Mouse (Mus musculus) small intestine, adult 2 months (tissue): Measurements from ENCODE around the gene Il1r1. TPM values are rescaled to one million over a fixed set of nuclear protein-coding genes. Genes with fewer than 3 reads are reported as not detected.

Experiments
- H3K27ac ChIP-seq: fragments of 200-500 bp; 2 replicates; pipeline ENCODE4 v1.5.1; 2012; ENCODE audit warnings: low read depth, low read length, control low read depth, inconsistent platforms; ENCODE audit not compliant: insufficient read depth
- H3K27me3 ChIP-seq: fragments of 200-500 bp; 2 replicates; pipeline ENCODE4 v1.6.1; 2012; ENCODE audit warnings: mild to moderate bottlenecking, moderate library complexity, low read length, inconsistent platforms; ENCODE audit not compliant: control insufficient read depth, insufficient read depth
- H3K36me3 ChIP-seq: fragments of 200-500 bp; 2 replicates; pipeline ENCODE4 v1.6.1; 2012; ENCODE audit warnings: mild to moderate bottlenecking, low read length, control low read depth, inconsistent platforms; ENCODE audit not compliant: control insufficient read depth, insufficient read depth
- H3K4me1 ChIP-seq: fragments of 200-500 bp; 2 replicates; pipeline ENCODE4 v1.6.1; 2012; ENCODE audit warnings: low read length, inconsistent platforms, mixed read lengths; ENCODE audit not compliant: control insufficient read depth, insufficient read depth, insufficient read length
- H3K4me3 ChIP-seq: fragments of 200-500 bp; 2 replicates; pipeline ENCODE4 v1.5.1; 2012; ENCODE audit warnings: low read depth, mild to moderate bottlenecking, control low read depth, inconsistent platforms, low read length, moderate library complexity
- CTCF ChIP-seq: fragments of 200-500 bp; IDR thresholded peaks from 2 replicates; pipeline ENCODE4 v1.5.1; 2012; ENCODE audit warnings: low read depth, mild to moderate bottlenecking, control low read depth, inconsistent platforms, low read length, moderate library complexity, mixed read lengths; ENCODE audit not compliant: insufficient replicate concordance, insufficient read length; ENCODE audit errors: extremely low read depth
- POLR2A ChIP-seq: fragments of 200-500 bp; IDR thresholded peaks from 2 replicates; pipeline ENCODE4 v1.6.1; 2012; ENCODE audit warnings: low read depth, mild to moderate bottlenecking, control low read depth, inconsistent platforms, low read length, moderate library complexity
- WGBS: fragments of 180-500 bp; shearing (Covaris S2); methylation state at CpG from one replicate; pipeline ENCODE4 v1.1.7; 2018; 5-methylcytosine and 5-hydroxymethylcytosine counted together
- polyA plus RNA-seq: library from polyadenylated mRNA; depleted of rRNA; stranded (reverse); fragments of >200 nt; gene quantifications from 2 replicates; pipeline ENCODE4 v1.2.3, GENCODE M21; 2012

Il1r1 gene
- polyA plus RNA-seq, 1 experiment: 2.8 TPM

DNA sequence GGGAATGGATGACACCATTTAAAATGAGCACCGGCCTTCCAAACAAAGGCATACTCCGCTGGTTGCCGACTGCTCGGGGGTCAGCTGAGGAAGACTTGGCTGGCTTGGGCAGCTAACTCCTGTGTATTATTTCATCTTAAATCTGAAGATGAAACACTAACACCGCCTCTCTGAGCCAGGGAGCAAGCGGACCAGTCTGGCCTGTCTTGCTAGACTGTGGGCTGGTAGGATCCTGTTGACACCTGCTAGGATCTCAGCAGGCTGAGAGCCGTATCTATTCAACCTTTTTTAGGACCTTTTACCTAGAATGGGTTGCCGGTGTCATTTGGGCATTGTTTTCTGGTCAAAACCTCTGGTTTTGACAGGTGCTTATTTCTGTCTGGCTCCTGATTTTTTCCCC, 92.8 kb downstream of the Il1r1 start:
- no peaks in the 10 kb centered on the region for H3K4me1 ChIP-seq
- H3K4me3 ChIP-seq: no peak overlapping the region
- TF ChIP-seq POLR2A: no peak
- TF ChIP-seq CTCF: no peak
- WGBS: 85% methylated on average over 8 of the region's 8 CpGs
- no peaks in the 10 kb centered on the region for H3K36me3 ChIP-seq
- H3K27ac ChIP-seq: no peak overlapping the region
- no peaks in the 10 kb centered on the region for H3K27me3 ChIP-seq

DNA sequence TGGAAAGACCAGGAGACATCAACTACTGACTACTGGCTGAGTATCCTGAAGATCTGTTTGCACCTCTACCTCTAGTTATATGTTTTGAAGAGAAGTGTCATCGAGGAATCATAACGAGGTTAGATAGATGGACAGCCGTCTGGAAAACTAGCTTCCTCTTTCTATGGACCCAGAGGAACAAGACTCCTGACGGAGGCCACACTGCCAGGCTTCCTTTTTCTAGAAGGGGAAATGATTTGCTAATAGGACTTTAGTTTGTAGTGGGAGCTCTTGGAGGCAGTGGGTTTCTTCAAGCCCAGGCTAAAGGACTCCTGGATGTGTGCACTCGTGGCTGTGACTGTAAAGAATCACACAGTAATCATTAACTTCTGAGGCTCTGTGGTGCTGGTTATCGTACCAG, 96.9 kb downstream of the Il1r1 start:
- Histone ChIP-seq H3K4me3 (no peak overlapping the region), H3K27ac (no peak overlapping the region), H3K27me3 (no peaks in the 10 kb centered on the region), H3K36me3 (no peaks in the 10 kb centered on the region), H3K4me1 (no peaks in the 10 kb centered on the region)
- 66% methylated on average over 6 of the region's 6 CpGs for WGBS
- TF ChIP-seq POLR2A (no peak), CTCF (no peak)

DNA sequence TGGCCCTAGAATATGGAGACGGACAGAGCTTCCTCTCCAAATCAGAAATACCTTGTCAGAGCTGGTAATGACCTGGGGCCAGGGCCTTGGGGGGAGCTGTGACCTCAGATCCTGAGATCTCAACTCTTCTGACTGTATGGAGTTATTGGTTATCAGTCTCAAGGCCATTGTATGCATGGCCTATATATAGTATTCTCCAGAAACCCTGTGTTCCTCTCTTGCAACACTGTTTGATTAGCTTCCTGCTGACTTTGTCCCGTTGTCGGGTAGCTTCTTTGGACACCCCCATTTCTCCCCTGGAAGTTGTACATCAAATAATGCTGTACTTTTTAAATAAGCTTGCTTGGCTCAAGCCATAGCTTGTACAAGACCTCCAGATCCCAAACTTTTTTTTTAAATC, 97.7 kb downstream of the Il1r1 start:
- TF ChIP-seq POLR2A: no peak
- TF ChIP-seq CTCF: no peak
- no peaks in the 10 kb centered on the region for H3K27me3 ChIP-seq
- H3K27ac ChIP-seq: no peak overlapping the region
- WGBS: 80% methylated on average over 3 of the region's 3 CpGs
- no peak overlapping the region for H3K4me3 ChIP-seq
- H3K4me1 ChIP-seq: no peaks in the 10 kb centered on the region
- H3K36me3 ChIP-seq: no peaks in the 10 kb centered on the region

DNA sequence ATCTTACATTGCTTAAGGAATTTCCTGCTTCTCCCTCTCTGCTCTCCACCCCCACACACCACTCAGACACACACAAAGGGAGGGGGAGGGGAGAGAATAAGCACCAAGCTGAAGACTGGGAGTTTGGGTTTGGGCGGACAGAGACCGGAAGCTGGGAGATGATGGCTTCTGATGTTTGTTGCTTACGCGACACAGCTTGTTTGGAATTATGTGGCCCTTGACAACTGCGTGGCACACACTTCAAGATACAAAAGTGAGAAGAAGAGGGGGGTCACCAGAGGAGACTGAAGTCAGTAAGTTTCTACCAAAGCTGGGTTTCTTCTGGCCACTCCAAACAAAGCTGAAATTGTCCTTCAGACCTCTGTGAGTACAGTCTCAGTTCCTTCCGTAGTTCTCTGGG, 99.6 kb downstream of the Il1r1 start, which contains the start of gene Il1rl2:
Il1rl2 (plus strand) TSS at position 154 of the 400 bp plus-strand sequence.
- no peaks in the 10 kb centered on the region for H3K36me3 ChIP-seq
- H3K4me1 ChIP-seq: no peaks in the 10 kb centered on the region
- H3K27me3 ChIP-seq: no peaks in the 10 kb centered on the region
- peak within 1 kb of the TSS; percentile 43 for H3K4me3 ChIP-seq
- no peak for TF ChIP-seq POLR2A
- TF ChIP-seq CTCF: no peak
- WGBS: 51% methylated on average over 6 of the region's 6 CpGs
- H3K27ac ChIP-seq: 0 out of 2 replicates have a peak within 1 kb of the TSS, but pooled peaks have one; percentile 13

GRCm38 (mm10) chr1:40324955-40325702, 100.2 kb downstream of the Il1r1 start:
- Histone ChIP-seq H3K4me3 (peak overlapping the region; percentile 43), H3K27ac (0 out of 2 replicates have a peak overlapping the region, but pooled peaks have one; percentile 13), H3K36me3 (no peaks in the 10 kb centered on the region), H3K27me3 (no peaks in the 10 kb centered on the region), H3K4me1 (no peaks in the 10 kb centered on the region)
- TF ChIP-seq CTCF (no peak), POLR2A (no peak)
- WGBS: 7% methylated on average over 22 of the region's 22 CpGs

DNA sequence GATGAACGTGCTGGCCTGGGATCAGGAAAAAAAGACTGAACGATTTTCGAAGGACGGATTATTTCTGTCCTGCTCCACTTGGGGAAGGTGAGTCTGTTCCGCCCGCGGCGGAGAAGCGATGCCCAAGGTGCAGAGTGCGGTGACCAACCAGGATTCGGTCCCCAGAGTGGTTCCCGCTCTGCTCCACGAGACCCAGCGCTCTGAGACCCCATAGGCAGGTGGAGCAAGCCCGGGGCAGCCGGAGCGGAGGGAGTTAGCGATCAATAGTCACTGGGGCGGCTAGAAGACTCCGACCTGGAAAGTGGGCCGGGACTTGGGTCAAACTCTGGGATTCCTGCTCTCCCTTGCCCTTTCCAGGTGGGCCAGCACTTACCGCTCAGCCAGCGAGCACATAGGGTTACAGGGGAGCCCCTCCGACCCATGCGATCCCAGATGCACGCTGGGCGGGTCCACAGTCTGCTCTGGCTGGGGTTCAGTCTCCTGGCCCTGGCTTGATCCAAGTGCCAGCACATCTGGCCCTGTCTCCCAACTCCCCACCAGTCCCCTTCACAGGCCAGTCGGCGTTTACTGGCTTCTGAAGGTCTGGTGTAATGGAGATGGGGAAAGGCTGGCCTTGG, 100.9 kb downstream of the Il1r1 start:
- 16% methylated on average over 29 of the region's 29 CpGs for WGBS
- Histone ChIP-seq H3K36me3 (no peaks in the 10 kb centered on the region), H3K27ac (no peak overlapping the region), H3K4me3 (peak overlapping the region; percentile 40), H3K4me1 (no peaks in the 10 kb centered on the region), H3K27me3 (no peaks in the 10 kb centered on the region)
- TF ChIP-seq POLR2A (no peak), CTCF (no peak)

DNA sequence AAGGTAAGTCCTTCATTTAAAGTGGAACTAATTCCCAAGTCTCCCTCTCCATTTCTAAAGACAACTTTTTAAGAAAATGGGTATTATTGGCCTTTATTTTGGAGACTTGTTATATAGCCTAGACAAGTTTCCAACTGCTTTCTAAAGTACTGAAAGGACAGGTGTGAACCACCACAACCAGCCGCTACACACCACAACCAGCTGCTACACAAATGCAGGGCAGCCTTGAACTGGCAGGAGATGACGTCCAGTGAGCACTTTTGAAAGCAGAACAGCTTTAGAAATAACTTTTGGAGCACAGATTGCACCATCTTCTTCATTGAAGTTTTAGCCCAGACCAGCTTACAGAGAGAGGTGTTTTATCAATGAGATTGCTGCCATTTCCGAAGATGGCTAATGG, 102.7 kb downstream of the Il1r1 start:
- Histone ChIP-seq H3K36me3 (no peaks in the 10 kb centered on the region), H3K27ac (no peak overlapping the region), H3K4me3 (no peak overlapping the region), H3K4me1 (no peaks in the 10 kb centered on the region), H3K27me3 (no peaks in the 10 kb centered on the region)
- no peak for TF ChIP-seq POLR2A
- no peak for TF ChIP-seq CTCF
- 77% methylated on average over 3 of the region's 3 CpGs for WGBS

GRCm38 (mm10) chr1:40329526-40329925, 104.6 kb downstream of the Il1r1 start:
- Histone ChIP-seq H3K36me3 (no peaks in the 10 kb centered on the region), H3K27me3 (no peaks in the 10 kb centered on the region), H3K4me1 (no peaks in the 10 kb centered on the region), H3K4me3 (no peak overlapping the region), H3K27ac (no peak overlapping the region)
- 76% methylated on average over 1 of the region's 1 CpGs for WGBS
- TF ChIP-seq CTCF: no peak
